Mouse (Mus musculus): ENCODE data around the gene AI413582. TPM values are rescaled to one million over a fixed set of nuclear protein-coding genes. Genes with fewer than 3 reads are reported as not detected.

The AI413582 gene
- polyA plus RNA-seq, 1 experiment: 46.0 TPM

DNA sequence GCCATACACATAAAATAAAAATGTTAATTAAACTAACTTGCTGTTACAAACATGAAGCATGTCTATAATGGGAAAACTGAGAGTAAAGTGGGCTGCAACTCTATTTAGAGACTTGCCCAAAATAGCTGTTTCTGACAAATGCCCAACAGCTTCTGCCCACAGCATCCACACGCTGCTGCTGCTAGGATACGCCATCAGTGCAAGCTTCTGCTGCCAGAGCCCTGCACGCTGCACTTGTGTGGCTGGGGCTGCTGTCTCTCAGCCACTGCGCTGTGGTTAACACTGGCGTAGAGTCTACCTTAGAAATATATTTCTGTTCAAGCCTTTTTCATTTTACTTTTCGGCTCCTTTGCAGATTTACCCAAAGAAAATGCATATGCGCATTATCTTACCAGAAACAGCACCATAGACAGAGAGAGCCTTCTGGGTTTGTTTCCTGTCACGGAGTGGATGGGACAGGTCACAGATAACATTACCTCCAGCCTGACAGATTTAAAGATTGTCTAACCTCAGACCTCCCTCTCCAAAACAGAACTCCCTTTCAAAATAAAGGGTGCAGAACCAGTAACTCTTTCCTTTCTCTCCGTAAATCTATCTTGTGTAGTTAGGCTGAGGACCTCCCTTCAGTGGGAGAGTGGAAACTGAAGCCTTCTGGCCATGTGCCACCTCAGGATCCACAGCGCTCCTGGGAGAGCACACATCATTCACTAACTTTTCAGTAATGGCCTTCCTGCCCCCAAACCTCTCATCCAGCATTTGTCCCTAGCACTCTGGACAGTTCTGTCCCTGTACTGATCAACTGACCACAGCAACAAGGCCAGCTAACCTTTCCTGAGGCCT is 45.3 kb upstream of the AI413582 start:
- Histone ChIP-seq H3K79me2 (ENCODE audit: control insufficient read depth, insufficient read depth) (peaks cover 100% of the 10 kb centered on the region), H3K4me2 (ENCODE audit: low read depth) (no peak overlapping the region), H3K27me3 (ENCODE audit: control insufficient read depth, insufficient read depth, insufficient read length) (no peaks in the 10 kb centered on the region), H3K36me3 (ENCODE audit: control insufficient read depth, insufficient read depth) (no peaks in the 10 kb centered on the region), H3ac (ENCODE audit: control insufficient read depth, insufficient read length) (no peak overlapping the region), H3K4me3 (no peak overlapping the region)
- TF ChIP-seq TCF12 (IDR thresholded peaks at IDR 0.05; ENCODE audit: insufficient read depth, poor library complexity, severe bottlenecking) (no peak), MYOG (IDR thresholded peaks at IDR 0.05; ENCODE audit: control insufficient read depth in 1 of 3, insufficient read depth in 1 of 3, insufficient read length in 2 of 3, low read depth in 2 of 3) (no peak), MYOD1 (IDR thresholded peaks at IDR 0.05; ENCODE audit: control insufficient read depth in 1 of 3, insufficient read length in 2 of 3, low read depth in 2 of 3) (no peak), CEBPB (IDR thresholded peaks at IDR 0.05; ENCODE audit: insufficient read depth, poor library complexity, severe bottlenecking) (no peak), POLR2AphosphoS2 (IDR thresholded peaks at IDR 0.05; ENCODE audit: insufficient read length, low read depth) (no peak), REST (IDR thresholded peaks at IDR 0.05; ENCODE audit: insufficient read depth, insufficient read length) (no peak), E2F4 (IDR thresholded peaks at IDR 0.05; ENCODE audit: insufficient read depth) (no peak), SRF (IDR thresholded peaks at IDR 0.05; ENCODE audit: control insufficient read depth, insufficient read length, low read depth) (no peak), USF1 (IDR thresholded peaks at IDR 0.05; ENCODE audit: low read depth) (no peak), TCF3 (IDR thresholded peaks at IDR 0.05; ENCODE audit: insufficient read length, low read depth) (no peak), POLR2A (IDR thresholded peaks at IDR 0.05; ENCODE audit: insufficient read length, low read depth) (no peak)

- no peaks in the 10 kb centered on the region for H3K36me3 ChIP-seq (ENCODE audit: control insufficient read depth, insufficient read depth)
- H3K79me2 ChIP-seq (ENCODE audit: control insufficient read depth, insufficient read depth): peaks cover 94% of the 10 kb centered on the region
- no peak for TF ChIP-seq MYOD1 (IDR thresholded peaks at IDR 0.05; ENCODE audit: control insufficient read depth in 1 of 3, insufficient read length in 2 of 3, low read depth in 2 of 3)
- TF ChIP-seq CEBPB (IDR thresholded peaks at IDR 0.05; ENCODE audit: insufficient read depth, poor library complexity, severe bottlenecking): no peak
- TF ChIP-seq MAX (IDR thresholded peaks at IDR 0.05; ENCODE audit: low read depth): no peak
- no peak for TF ChIP-seq USF1 (IDR thresholded peaks at IDR 0.05; ENCODE audit: low read depth)
- TF ChIP-seq POLR2AphosphoS2 (IDR thresholded peaks at IDR 0.05; ENCODE audit: insufficient read length, low read depth): no peak
- no peak for TF ChIP-seq TCF3 (IDR thresholded peaks at IDR 0.05; ENCODE audit: insufficient read length, low read depth)
- no peak for TF ChIP-seq MYOG (IDR thresholded peaks at IDR 0.05; ENCODE audit: control insufficient read depth in 1 of 3, insufficient read depth in 1 of 3, insufficient read length in 2 of 3, low read depth in 2 of 3)
- no peak for TF ChIP-seq E2F4 (IDR thresholded peaks at IDR 0.05; ENCODE audit: insufficient read depth)
- TF ChIP-seq POLR2A (IDR thresholded peaks at IDR 0.05; ENCODE audit: insufficient read length, low read depth): no peak
- no peak for TF ChIP-seq TCF12 (IDR thresholded peaks at IDR 0.05; ENCODE audit: insufficient read depth, poor library complexity, severe bottlenecking)
- TF ChIP-seq SRF (IDR thresholded peaks at IDR 0.05; ENCODE audit: control insufficient read depth, insufficient read length, low read depth): no peak
- H3K4me2 ChIP-seq (ENCODE audit: low read depth): no peak overlapping the region
- no peak overlapping the region for H3ac ChIP-seq (ENCODE audit: control insufficient read depth, insufficient read length)
- H3K4me3 ChIP-seq: no peak overlapping the region
- H3K27me3 ChIP-seq (ENCODE audit: control insufficient read depth, insufficient read depth, insufficient read length): no peaks in the 10 kb centered on the region
These were observed 44.0 kb upstream of the AI413582 start for GRCm38 (mm10) chr17:27609576-27609975.

DNA sequence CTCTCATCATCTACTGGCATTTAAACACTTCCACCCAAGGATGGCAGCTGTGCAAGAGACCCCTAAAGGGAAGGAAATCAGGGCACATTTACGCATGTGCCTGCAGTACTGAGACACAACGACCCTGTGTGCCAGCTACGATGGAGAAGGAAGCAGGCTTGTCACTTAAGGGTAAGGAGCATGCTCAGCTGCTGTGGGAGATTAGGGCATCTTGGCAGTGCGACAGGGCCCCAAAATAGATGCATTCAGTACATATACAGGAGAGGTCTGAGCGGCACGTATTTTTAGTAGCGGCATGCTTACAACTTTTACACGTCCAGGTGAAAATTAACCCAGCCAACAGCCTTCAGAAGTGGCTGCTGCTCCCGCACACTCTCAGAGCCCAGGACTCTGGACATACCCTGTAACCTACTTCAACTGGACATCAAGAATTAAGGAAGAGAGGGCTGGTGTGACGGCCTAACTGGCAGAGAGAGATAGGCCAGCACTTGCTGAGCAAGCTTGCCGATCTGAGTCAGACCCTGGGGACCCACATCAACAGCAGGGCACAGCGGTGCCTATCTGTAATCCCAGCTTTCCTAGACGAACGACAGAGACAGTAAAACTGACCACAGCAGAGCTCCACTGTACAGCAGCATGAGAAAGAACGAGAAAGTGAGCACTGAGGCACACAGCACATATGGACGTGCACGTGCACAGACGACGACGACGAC is 38.1 kb upstream of the AI413582 start:
- TF ChIP-seq TCF3 (IDR thresholded peaks at IDR 0.05; ENCODE audit: insufficient read length, low read depth) (no peak), MYOG (IDR thresholded peaks at IDR 0.05; ENCODE audit: control insufficient read depth in 1 of 3, insufficient read depth in 1 of 3, insufficient read length in 2 of 3, low read depth in 2 of 3) (peak; percentile 36 to 64 (median 49)), POLR2A (IDR thresholded peaks at IDR 0.05; ENCODE audit: insufficient read length, low read depth) (no peak), MAX (IDR thresholded peaks at IDR 0.05; ENCODE audit: low read depth) (no peak), MYOD1 (IDR thresholded peaks at IDR 0.05; ENCODE audit: control insufficient read depth in 1 of 3, insufficient read length in 2 of 3, low read depth in 2 of 3) (peak; percentile 43 to 81 (median 72)), REST (IDR thresholded peaks at IDR 0.05; ENCODE audit: insufficient read depth, insufficient read length) (no peak), E2F4 (IDR thresholded peaks at IDR 0.05; ENCODE audit: insufficient read depth) (no peak), SRF (IDR thresholded peaks at IDR 0.05; ENCODE audit: control insufficient read depth, insufficient read length, low read depth) (no peak), USF1 (IDR thresholded peaks at IDR 0.05; ENCODE audit: low read depth) (no peak), TCF12 (IDR thresholded peaks at IDR 0.05; ENCODE audit: insufficient read depth, poor library complexity, severe bottlenecking) (no peak), CEBPB (IDR thresholded peaks at IDR 0.05; ENCODE audit: insufficient read depth, poor library complexity, severe bottlenecking) (no peak)
- Histone ChIP-seq H3K36me3 (ENCODE audit: control insufficient read depth, insufficient read depth) (no peaks in the 10 kb centered on the region), H3K27me3 (ENCODE audit: control insufficient read depth, insufficient read depth, insufficient read length) (no peaks in the 10 kb centered on the region), H3K4me3 (no peak overlapping the region), H3ac (ENCODE audit: control insufficient read depth, insufficient read length) (no peak overlapping the region), H3K79me2 (ENCODE audit: control insufficient read depth, insufficient read depth) (peaks cover 90% of the 10 kb centered on the region), H3K4me2 (ENCODE audit: low read depth) (peak overlapping the region; percentile 10)

DNA sequence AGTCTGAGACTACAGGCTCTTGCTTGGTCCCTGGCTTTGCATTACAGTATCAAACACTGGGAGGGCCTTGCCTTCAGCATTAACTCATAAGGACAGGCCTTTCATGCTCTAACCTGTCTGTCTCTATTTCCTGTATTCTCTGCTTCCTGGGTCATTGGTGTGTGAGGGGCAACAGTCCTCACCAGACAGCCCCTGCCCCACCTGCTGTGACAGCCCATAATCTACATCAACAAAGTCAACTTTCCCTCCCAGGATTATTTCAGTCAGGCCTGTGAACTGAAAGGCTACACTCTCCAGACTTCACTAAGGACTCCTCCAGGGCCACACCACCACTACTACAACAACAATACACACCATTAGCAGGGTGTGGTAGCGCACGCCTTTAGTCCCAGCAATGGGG is 37.5 kb upstream of the AI413582 start:
- H3K4me2 ChIP-seq (ENCODE audit: low read depth): peak overlapping the region; percentile 10
- TF ChIP-seq POLR2AphosphoS2 (IDR thresholded peaks at IDR 0.05; ENCODE audit: insufficient read length, low read depth): no peak
- TF ChIP-seq MYOD1 (IDR thresholded peaks at IDR 0.05; ENCODE audit: control insufficient read depth in 1 of 3, insufficient read length in 2 of 3, low read depth in 2 of 3): no peak
- TF ChIP-seq USF1 (IDR thresholded peaks at IDR 0.05; ENCODE audit: low read depth): no peak
- TF ChIP-seq CEBPB (IDR thresholded peaks at IDR 0.05; ENCODE audit: insufficient read depth, poor library complexity, severe bottlenecking): no peak
- TF ChIP-seq E2F4 (IDR thresholded peaks at IDR 0.05; ENCODE audit: insufficient read depth): no peak
- no peak for TF ChIP-seq REST (IDR thresholded peaks at IDR 0.05; ENCODE audit: insufficient read depth, insufficient read length)
- no peak for TF ChIP-seq TCF3 (IDR thresholded peaks at IDR 0.05; ENCODE audit: insufficient read length, low read depth)
- no peak for TF ChIP-seq TCF12 (IDR thresholded peaks at IDR 0.05; ENCODE audit: insufficient read depth, poor library complexity, severe bottlenecking)
- no peak for TF ChIP-seq SRF (IDR thresholded peaks at IDR 0.05; ENCODE audit: control insufficient read depth, insufficient read length, low read depth)
- no peak for TF ChIP-seq MYOG (IDR thresholded peaks at IDR 0.05; ENCODE audit: control insufficient read depth in 1 of 3, insufficient read depth in 1 of 3, insufficient read length in 2 of 3, low read depth in 2 of 3)
- no peak for TF ChIP-seq POLR2A (IDR thresholded peaks at IDR 0.05; ENCODE audit: insufficient read length, low read depth)
- peaks cover 90% of the 10 kb centered on the region for H3K79me2 ChIP-seq (ENCODE audit: control insufficient read depth, insufficient read depth)
- no peaks in the 10 kb centered on the region for H3K27me3 ChIP-seq (ENCODE audit: control insufficient read depth, insufficient read depth, insufficient read length)
- H3ac ChIP-seq (ENCODE audit: control insufficient read depth, insufficient read length): no peak overlapping the region
- H3K4me3 ChIP-seq: no peak overlapping the region
- no peaks in the 10 kb centered on the region for H3K36me3 ChIP-seq (ENCODE audit: control insufficient read depth, insufficient read depth)
